Mouse (Mus musculus) mouse embryonic stem cell (cell line): Measurements from ENCODE around the gene Ino80e.

Experiments used
- in situ Hi-C, 2 experiments: fragments of 300-500 bp; cut with MboI; formaldehyde crosslinking; loops; 1 replicate in 1 of 2; 3 replicates in 1 of 2; pipeline ENCODE4 v1.14.3; 2019 to 2020; ENCODE audit warnings: low sequenced_read_pairs in 2 of 2, low pct_unique_long_range_greater_than_20kb in 1 of 2, mixed read lengths in 1 of 2; ENCODE audit not compliant: unreplicated experiment in 1 of 2

Ino80e gene

GRCm38 (mm10) chr7:126861429-126862130, 597 bp downstream of the Ino80e start, which contains the start of gene Hirip3:
Gene Hirip3, plus strand, starts transcription at chr7:126861972.
- in situ Hi-C loops: no loop called here

- in situ Hi-C loops: no loop called here
Observed at GRCm38 (mm10) chr7:126860987-126861386, 1.2 kb downstream of the Ino80e start.

- in situ Hi-C loops: no loop called here
Observed at GRCm38 (mm10) chr7:126856741-126857420, 5.3 kb downstream of the Ino80e start.

- in situ Hi-C loops: no loop called here
Observed at GRCm38 (mm10) chr7:126855641-126856040, 6.5 kb downstream of the Ino80e start.

GRCm38 (mm10) chr7:126853454-126853853, 8.7 kb downstream of the Ino80e start:
- in situ Hi-C loops: no loop called here

GRCm38 (mm10) chr7:126851192-126851591, 11.0 kb downstream of the Ino80e start:
- in situ Hi-C loops: no loop called here

GRCm38 (mm10) chr7:126850161-126850560, 12.0 kb downstream of the Ino80e start:
- in situ Hi-C loops: no loop called here

GRCm38 (mm10) chr7:126848794-126849193, 13.4 kb downstream of the Ino80e start:
- in situ Hi-C loops: loop anchor here in 1 of 2 experiments (25.0 kb wide), 1 partner anchor 114 kb away; the partner anchor contains the start of gene Sez6l2

- in situ Hi-C loops: loop anchor here in 1 of 2 experiments (25.0 kb wide), 1 partner anchor 115 kb away; the partner anchor contains the start of gene Sez6l2
Observed at GRCm38 (mm10) chr7:126847421-126848398, 14.5 kb downstream of the Ino80e start.

GRCm38 (mm10) chr7:126847116-126847420, 15.1 kb downstream of the Ino80e start, which contains the start of gene Doc2a:
Gene Doc2a, plus strand, starts transcription at chr7:126847416.
- in situ Hi-C loops: loop anchor here in 1 of 2 experiments (25.0 kb wide), 1 partner anchor 115 kb away; the partner anchor contains the start of gene Sez6l2

- in situ Hi-C loops: loop anchor here in 1 of 2 experiments (25.0 kb wide), 1 partner anchor 117 kb away; the partner anchor contains the start of gene Sez6l2
Observed at GRCm38 (mm10) chr7:126845516-126845915, 16.7 kb downstream of the Ino80e start.

- in situ Hi-C loops: loop anchor here in 1 of 2 experiments (25.0 kb wide), 1 partner anchor 119 kb away; the partner anchor contains the start of gene Sez6l2
Observed at GRCm38 (mm10) chr7:126843276-126843675, 18.9 kb downstream of the Ino80e start.

GRCm38 (mm10) chr7:126833294-126833693, 28.9 kb downstream of the Ino80e start:
- in situ Hi-C loops: loop anchor here (10.0 to 25.0 kb wide), 2 partner anchors 129 to 272 kb away; partner anchors contain the start of gene Sez6l2 (in 1 of the 2)

GRCm38 (mm10) chr7:126832036-126832598, 30.1 kb downstream of the Ino80e start:
- in situ Hi-C loops: loop anchor here (10.0 to 25.0 kb wide), 2 partner anchors 130 to 273 kb away; partner anchors contain the start of gene Sez6l2 (in 1 of the 2)

GRCm38 (mm10) chr7:126831539-126831938, 30.6 kb downstream of the Ino80e start, which contains the start of gene 4930451I11Rik:
Gene 4930451I11Rik, minus strand, starts transcription at chr7:126831639.
- in situ Hi-C loops: loop anchor here (10.0 to 25.0 kb wide), 2 partner anchors 131 to 273 kb away; partner anchors contain the start of gene Sez6l2 (in 1 of the 2)

- in situ Hi-C loops: loop anchor here in 1 of 2 experiments (25.0 kb wide), 1 partner anchor 136 kb away; the partner anchor contains the start of gene Sez6l2
Observed at GRCm38 (mm10) chr7:126825952-126826351, 36.2 kb downstream of the Ino80e start.

- in situ Hi-C loops: loop anchor here in 1 of 2 experiments (25.0 kb wide), 1 partner anchor 137 kb away; the partner anchor contains the start of gene Sez6l2
Observed at GRCm38 (mm10) chr7:126825403-126825802, 36.8 kb downstream of the Ino80e start.
